Comparison of ENCODE assay signal across 24 mouse cellular contexts in genomic region chr4:56121664-56122063, GRCm38 (mm10).
DNase-seq lines count a peak whose midpoint lies in the region; ATAC-seq and TF ChIP-seq lines count a peak whose summit lies in the region.
"Had no signal": no experiment of that assay in that cellular context is flagged by ENCODE, and none has a peak within 500 bp of the region (broad histone marks: within the 10 kb centered on the region; RNA-seq: fewer than 3 reads in every experiment).

No protein-coding gene starts in this region.

- H3K4me2 ChIP-seq in heart, embryonic 13.5 days = no peak overlapping the region
- H3K4me2 ChIP-seq: embryonic facial prominence, embryonic 12.5 days; embryonic facial prominence, embryonic 15.5 days; heart, embryonic 12.5 days; hindbrain, embryonic 15.5 days had no signal

- H3K9ac ChIP-seq in heart, embryonic 13.5 days = no peak overlapping the region
- H3K9ac ChIP-seq: embryonic facial prominence, embryonic 12.5 days; embryonic facial prominence, embryonic 15.5 days; heart, embryonic 12.5 days; hindbrain, embryonic 15.5 days had no signal

- H3K9me3 ChIP-seq in heart, embryonic 13.5 days = no peaks in the 10 kb centered on the region
- no peaks in the 10 kb centered on the region for H3K9me3 ChIP-seq in heart, embryonic 10.5 days
- H3K9me3 ChIP-seq: embryonic facial prominence, embryonic 12.5 days; embryonic facial prominence, embryonic 15.5 days; heart, embryonic 12.5 days; hindbrain, embryonic 15.5 days had no signal

- TF ChIP-seq CTCF in bone marrow macrophage, adult 2 months (IDR thresholded peaks at IDR 0.05; ENCODE audit: low read depth, low read length) = no peak

- no peaks in the 10 kb centered on the region for H3K27me3 ChIP-seq in heart, embryonic 13.5 days (replicated peaks)
- H3K27me3 ChIP-seq in heart, embryonic 10.5 days (ENCODE audit: insufficient read depth, poor library complexity, severe bottlenecking) = no peaks in the 10 kb centered on the region
- H3K27me3 ChIP-seq: embryonic facial prominence, embryonic 12.5 days; embryonic facial prominence, embryonic 15.5 days; heart, embryonic 12.5 days; hindbrain, embryonic 15.5 days had no signal

- H3K36me3 ChIP-seq in heart, embryonic 13.5 days = no peaks in the 10 kb centered on the region
- H3K36me3 ChIP-seq in heart, embryonic 10.5 days = no peaks in the 10 kb centered on the region
- H3K36me3 ChIP-seq: embryonic facial prominence, embryonic 12.5 days; embryonic facial prominence, embryonic 15.5 days; heart, embryonic 12.5 days; hindbrain, embryonic 15.5 days had no signal

- no peak for DNase-seq in heart, embryonic 10.5 days (ENCODE audit: low spot score)
- peak; percentile 6 for DNase-seq in 3T3-L1 (ENCODE audit: low read depth, low spot score)
- no peak for DNase-seq in gastrocnemius, postnatal 10 days
- DNase-seq in testis, postnatal 10 days (ENCODE audit: low spot score) = no peak
- DNase-seq: adrenal gland, adult 8-10 months; adrenal gland, postnatal 36 days; B cell, adult 2 months; cerebellum, adult 11 months; cerebellum, adult 2 months; cerebellum, adult 9-11 months; cerebellum, postnatal 25 days; gastrocnemius, postnatal 36 days; heart, adult 11 months; heart, postnatal 14 days; heart, postnatal 4 days had no signal

- 0 out of 2 replicates have a peak overlapping the region, but pooled peaks have one; percentile 5 for H3K27ac ChIP-seq in heart, embryonic 13.5 days (replicated peaks)
- no peak overlapping the region for H3K27ac ChIP-seq in heart, embryonic 10.5 days
- 0 out of 2 replicates have a peak overlapping the region, but pooled peaks have one; percentile 11 for H3K27ac ChIP-seq in bone marrow macrophage, adult 2 months (ENCODE audit: insufficient read depth, low read depth, low read length)
- H3K27ac ChIP-seq: embryonic facial prominence, embryonic 12.5 days; embryonic facial prominence, embryonic 15.5 days; hindbrain, embryonic 15.5 days had no signal

- H3K4me3 ChIP-seq in heart, embryonic 13.5 days = no peak overlapping the region
- H3K4me3 ChIP-seq in heart, embryonic 10.5 days = no peak overlapping the region
- no peak overlapping the region for H3K4me3 ChIP-seq in bone marrow macrophage, adult 2 months (ENCODE audit: insufficient read depth, low read length)
- H3K4me3 ChIP-seq: embryonic facial prominence, embryonic 12.5 days; embryonic facial prominence, embryonic 15.5 days; heart, embryonic 12.5 days; hindbrain, embryonic 15.5 days had no signal

- peaks cover 13% of the 10 kb centered on the region; the same call in 1 of the 2 replicates for H3K4me1 ChIP-seq in heart, embryonic 13.5 days
- peaks cover 7% of the 10 kb centered on the region for H3K4me1 ChIP-seq in heart, embryonic 10.5 days
- H3K4me1 ChIP-seq in bone marrow macrophage, adult 2 months (ENCODE audit: control insufficient read depth, insufficient read depth, low read length) = peaks cover 15% of the 10 kb centered on the region
- H3K4me1 ChIP-seq: embryonic facial prominence, embryonic 12.5 days; embryonic facial prominence, embryonic 15.5 days; hindbrain, embryonic 15.5 days had no signal

- no peak for TF ChIP-seq POLR2A in bone marrow macrophage, adult 2 months (IDR thresholded peaks at IDR 0.05; ENCODE audit: borderline replicate concordance, low read depth, low read length)

- ATAC-seq in heart, embryonic 13.5 days (ENCODE audit: extremely low read depth, insufficient number of reproducible peaks, low FRiP score, low TSS enrichment) = no peak
- ATAC-seq: activated CD4-positive, CD25-positive, alpha-beta regulatory T cell, adult 4 months; forebrain, embryonic 14.5 days; intestine, postnatal 0 days had no signal

- 72% methylated on average over 5 of the region's 5 CpGs for WGBS in heart, embryonic 13.5 days
- 81% methylated on average over 5 of the region's 5 CpGs for WGBS in heart, embryonic 10.5 days
